Mouse (Mus musculus) erythroblast, embryonic 14.5 days (primary cell): ENCODE data around the gene Nqo2.

Experiments
- GATA1 ChIP-seq: IDR thresholded peaks from 2 replicates; pipeline ENCODE4 v1.6.1; 2012; ENCODE audit warnings: low read length, inconsistent platforms, mixed read lengths
- TAL1 ChIP-seq: IDR thresholded peaks from 3 replicates; pipeline ENCODE4 v1.6.1; 2012; ENCODE audit warnings: low read length, inconsistent platforms, mixed read lengths

DNA sequence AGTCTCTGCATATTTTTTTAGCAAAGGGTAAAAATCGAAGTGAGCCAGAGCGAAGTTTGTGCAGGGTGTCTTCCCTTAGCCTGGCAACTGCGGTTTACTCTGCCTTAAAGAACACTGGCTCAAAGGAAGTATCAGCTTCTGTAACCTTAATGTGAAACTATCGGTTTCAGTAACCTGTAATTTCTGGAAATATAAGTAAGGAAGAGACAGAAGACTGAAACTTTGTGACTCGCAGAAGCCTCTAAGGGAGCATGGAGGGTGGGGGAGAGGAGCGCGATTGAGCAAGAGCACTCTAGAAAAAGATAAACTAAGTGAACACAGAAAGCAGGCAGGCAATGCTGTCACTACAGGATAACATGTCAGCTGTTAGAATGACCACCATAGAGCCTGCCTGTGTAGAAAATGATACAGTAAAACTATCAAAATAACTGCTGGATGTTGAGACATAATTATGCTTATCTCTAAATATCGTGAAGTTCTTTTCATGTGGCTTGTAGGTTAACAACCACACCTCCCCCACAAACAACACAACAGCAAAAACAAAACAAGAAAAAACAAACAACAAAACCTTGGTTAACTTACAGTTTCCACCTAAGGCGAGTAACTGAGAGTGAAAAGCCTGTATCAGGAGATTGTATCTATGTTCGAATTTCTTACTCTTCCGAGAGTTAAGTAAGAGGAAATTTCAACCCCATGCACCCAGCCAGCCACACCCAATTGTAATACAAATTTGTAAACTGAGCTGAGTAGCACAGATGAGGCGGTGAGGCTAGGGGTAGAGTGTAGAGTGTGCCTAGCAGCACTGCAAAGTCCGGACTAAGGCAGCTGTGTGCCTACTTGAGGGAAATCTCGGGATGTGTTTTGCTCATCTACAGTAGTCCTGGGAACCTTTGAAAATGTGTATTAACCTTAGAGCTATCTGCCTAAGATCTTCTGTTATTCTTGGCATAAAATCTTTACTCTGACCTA is 853 bp downstream of the Nqo2 start:
- TF ChIP-seq GATA1, result no peak
- no peak for TF ChIP-seq TAL1
